Mouse (Mus musculus) megakaryocyte, embryonic 14.5 days (primary cell): ENCODE measurements around the gene Dgcr8. TPM values are rescaled to one million over a fixed set of nuclear protein-coding genes. Genes with fewer than 3 reads are reported as not detected.

Experiments used
- H3K27me3 ChIP-seq: replicated peaks from 2 replicates; pipeline ENCODE3; 2012; ENCODE audit warnings: inconsistent platforms
- H3K36me3 ChIP-seq: replicated peaks from 2 replicates; pipeline ENCODE3; 2012; ENCODE audit warnings: low read length, inconsistent platforms, mixed read lengths
- H3K4me1 ChIP-seq: 2 replicates; pipeline ENCODE4 v1.6.1; 2012; ENCODE audit warnings: inconsistent platforms
- H3K4me3 ChIP-seq: replicated peaks from 2 replicates; pipeline ENCODE3; 2012; ENCODE audit warnings: moderate library complexity, mild to moderate bottlenecking, inconsistent platforms
- H3K9me3 ChIP-seq: 2 replicates; pipeline ENCODE4 v1.6.1; 2012; ENCODE audit warnings: inconsistent platforms
- FLI1 ChIP-seq: IDR thresholded peaks from 2 replicates; pipeline ENCODE4 v1.6.1; 2012; ENCODE audit warnings: low read length, inconsistent platforms, mixed read lengths
- GATA1 ChIP-seq: IDR thresholded peaks from 3 replicates; pipeline ENCODE4 v1.6.1; 2012; ENCODE audit warnings: mixed read lengths, low read length, inconsistent platforms, borderline replicate concordance
- polyA plus RNA-seq: library from polyadenylated mRNA; stranded (reverse); fragments of >175 nt; gene quantifications from 2 replicates; pipeline ENCODE4 v1.2.3, GENCODE M21; 2012; ENCODE audit warnings: low replicate concordance; ENCODE audit not compliant: insufficient read depth

Gene Dgcr8
- 0.77 and 2.5 TPM in 2 replicates for polyA plus RNA-seq

DNA sequence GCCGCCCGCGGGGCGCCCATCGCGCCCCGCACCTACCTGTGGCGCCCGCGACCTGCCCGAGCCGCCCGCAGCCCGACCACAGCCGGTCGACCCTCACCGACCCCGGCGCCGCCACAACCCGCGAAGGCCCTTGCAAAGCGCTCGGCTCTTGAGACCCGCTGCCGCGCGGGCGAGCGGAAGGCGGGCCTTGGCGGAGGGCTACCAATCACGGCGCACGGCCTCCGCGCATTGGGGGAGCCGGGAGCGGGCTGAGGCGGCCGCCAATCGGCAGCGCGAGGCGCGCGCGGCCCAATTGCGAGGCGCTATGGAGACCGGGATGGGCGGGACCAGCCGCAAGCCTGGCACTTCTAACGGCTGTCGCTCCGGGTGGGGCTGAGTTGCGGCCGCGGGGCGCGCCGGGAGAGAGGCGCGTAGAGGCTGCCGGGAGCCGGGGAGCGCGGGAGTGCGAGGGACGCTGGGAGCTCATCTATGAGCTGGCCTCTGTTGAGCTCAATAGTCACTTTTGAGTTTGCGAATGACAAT, at the start of gene Dgcr8:
Gene Dgcr8, minus strand, starts transcription at position 180 of the 522 bp plus-strand sequence.
- Histone ChIP-seq H3K4me1 (peaks cover 38% of the 10 kb centered on the region), H3K27me3 (no peaks in the 10 kb centered on the region)
- TF ChIP-seq GATA1 = no peak
- TF ChIP-seq FLI1 = no peak

DNA sequence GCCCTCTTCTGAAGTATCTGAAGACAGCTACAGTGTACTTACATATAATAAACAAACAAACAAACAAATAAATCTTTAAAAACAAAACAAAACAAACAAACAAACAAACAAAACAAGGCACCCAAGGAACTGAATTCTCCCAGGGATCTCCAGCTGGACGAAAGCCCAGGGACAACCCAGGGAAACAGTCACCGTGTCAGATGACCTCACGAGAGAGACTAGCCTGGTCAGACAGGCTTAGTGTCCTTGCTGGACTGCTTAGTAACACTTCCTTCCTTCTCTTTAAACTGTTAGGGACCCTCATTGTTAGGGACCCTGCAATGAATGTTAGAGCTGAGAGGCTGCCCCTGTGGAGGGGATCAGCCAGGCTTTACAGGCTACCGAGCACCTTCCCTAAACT, 48.2 kb upstream of the Dgcr8 start:
- Histone ChIP-seq H3K27me3 (no peaks in the 10 kb centered on the region), H3K36me3 (peaks cover 86% of the 10 kb centered on the region), H3K4me1 (peaks cover 61% of the 10 kb centered on the region), H3K4me3 (no peak overlapping the region), H3K9me3 (peaks cover 9% of the 10 kb centered on the region; the same call in 1 of the 2 replicates)
- TF ChIP-seq FLI1 (no peak), GATA1 (no peak)

More for the DNA sequence above, at the start of gene Dgcr8:
- peaks cover 26% of the 10 kb centered on the region for H3K36me3 ChIP-seq
- no peaks in the 10 kb centered on the region for H3K9me3 ChIP-seq
- H3K4me3 ChIP-seq = peak within 1 kb of the TSS; percentile 95

DNA sequence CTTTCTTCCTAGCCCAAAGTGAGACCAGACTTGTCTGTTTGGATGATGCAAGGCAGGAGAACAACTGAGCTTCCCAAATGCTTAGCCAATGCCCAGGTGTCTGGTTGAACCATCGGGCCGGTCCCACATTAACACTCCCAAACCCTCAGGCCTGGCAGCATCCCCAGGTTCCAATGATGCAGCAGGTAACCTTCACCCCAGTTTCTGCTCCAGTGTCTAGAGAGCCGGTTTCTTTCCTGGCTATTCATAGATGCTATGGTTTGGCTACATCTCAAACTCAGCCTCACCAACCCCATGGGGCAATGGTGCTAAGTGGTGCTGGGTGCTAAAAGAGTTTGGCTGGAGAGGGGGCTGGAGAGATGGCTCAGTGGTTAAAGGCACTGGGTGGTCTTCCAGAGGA, 46.9 kb upstream of the Dgcr8 start:
- TF ChIP-seq GATA1 (no peak), FLI1 (no peak)
- H3K36me3 ChIP-seq = peaks cover 91% of the 10 kb centered on the region
- peaks cover 52% of the 10 kb centered on the region for H3K4me1 ChIP-seq
- H3K27me3 ChIP-seq = no peaks in the 10 kb centered on the region
- H3K9me3 ChIP-seq = peaks cover 9% of the 10 kb centered on the region; the same call in 1 of the 2 replicates
- H3K4me3 ChIP-seq = no peak overlapping the region

DNA sequence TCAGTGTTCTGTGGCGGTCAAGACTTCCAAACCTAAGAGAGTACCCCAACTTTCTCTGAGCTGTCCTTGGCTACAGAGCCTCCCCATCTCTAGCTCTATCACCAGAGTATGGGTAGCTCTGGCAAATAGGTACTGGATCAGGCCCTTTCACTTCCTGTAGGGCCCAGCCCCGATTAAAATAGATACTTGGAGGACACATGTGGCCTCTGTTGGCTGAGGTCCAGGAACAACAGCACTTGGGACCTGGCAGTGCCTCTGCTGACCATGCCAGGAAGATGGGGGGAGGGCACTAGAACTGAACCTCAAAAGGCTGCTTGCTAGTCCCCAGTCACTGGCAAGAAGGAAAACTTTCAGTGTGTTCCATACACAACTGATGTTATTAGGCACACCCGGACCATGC, 44.9 kb upstream of the Dgcr8 start:
- TF ChIP-seq GATA1 (no peak), FLI1 (no peak)
- Histone ChIP-seq H3K9me3 (peaks cover 9% of the 10 kb centered on the region; the same call in 1 of the 2 replicates), H3K36me3 (peaks cover 95% of the 10 kb centered on the region), H3K4me1 (peaks cover 54% of the 10 kb centered on the region), H3K27me3 (no peaks in the 10 kb centered on the region), H3K4me3 (no peak overlapping the region)

DNA sequence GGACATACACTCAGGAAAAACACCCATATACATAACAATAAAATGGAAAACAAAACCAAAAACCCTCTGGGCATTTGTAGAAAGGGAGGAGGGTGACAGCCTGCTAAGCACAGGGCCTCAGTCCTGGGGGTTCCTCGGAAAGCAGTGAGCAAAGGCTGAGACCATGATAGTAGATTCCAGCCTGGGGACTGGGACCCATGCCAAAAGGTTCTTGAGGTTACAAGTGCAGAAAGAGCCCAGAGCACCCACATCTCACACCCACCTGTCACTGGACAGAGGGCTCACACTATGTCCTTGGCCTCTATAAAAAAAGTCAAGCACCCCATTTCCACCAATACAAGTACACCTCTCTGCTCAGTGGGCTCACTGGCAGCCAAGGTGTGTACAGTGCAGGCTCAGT, 39.5 kb upstream of the Dgcr8 start:
- Histone ChIP-seq H3K9me3 (no peaks in the 10 kb centered on the region), H3K4me3 (no peak overlapping the region), H3K4me1 (peaks cover 54% of the 10 kb centered on the region), H3K36me3 (peaks cover 91% of the 10 kb centered on the region), H3K27me3 (no peaks in the 10 kb centered on the region)
- no peak for TF ChIP-seq GATA1
- no peak for TF ChIP-seq FLI1

DNA sequence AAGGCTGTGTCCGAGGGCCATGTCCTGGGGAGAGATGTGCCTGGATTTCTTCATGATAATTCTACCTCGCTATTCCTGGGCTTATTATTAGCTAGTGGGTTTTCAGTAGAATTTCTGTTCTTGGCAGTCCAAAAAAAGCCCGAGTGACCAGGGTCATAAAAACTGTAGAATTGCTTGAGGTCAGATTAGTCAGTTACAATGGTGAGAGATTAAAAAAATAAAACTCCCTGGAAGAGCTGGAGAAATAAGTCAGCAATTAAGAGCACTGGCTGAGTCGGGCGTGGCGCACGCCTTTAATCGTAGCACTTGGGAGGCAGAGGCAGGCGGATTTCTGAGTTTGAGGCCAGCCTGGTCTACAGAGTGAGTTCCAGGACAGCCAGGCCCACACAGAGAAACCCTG, 38.9 kb upstream of the Dgcr8 start:
- Histone ChIP-seq H3K36me3 (peaks cover 91% of the 10 kb centered on the region), H3K27me3 (no peaks in the 10 kb centered on the region), H3K9me3 (no peaks in the 10 kb centered on the region), H3K4me3 (no peak overlapping the region), H3K4me1 (peaks cover 52% of the 10 kb centered on the region)
- no peak for TF ChIP-seq GATA1
- no peak for TF ChIP-seq FLI1

DNA sequence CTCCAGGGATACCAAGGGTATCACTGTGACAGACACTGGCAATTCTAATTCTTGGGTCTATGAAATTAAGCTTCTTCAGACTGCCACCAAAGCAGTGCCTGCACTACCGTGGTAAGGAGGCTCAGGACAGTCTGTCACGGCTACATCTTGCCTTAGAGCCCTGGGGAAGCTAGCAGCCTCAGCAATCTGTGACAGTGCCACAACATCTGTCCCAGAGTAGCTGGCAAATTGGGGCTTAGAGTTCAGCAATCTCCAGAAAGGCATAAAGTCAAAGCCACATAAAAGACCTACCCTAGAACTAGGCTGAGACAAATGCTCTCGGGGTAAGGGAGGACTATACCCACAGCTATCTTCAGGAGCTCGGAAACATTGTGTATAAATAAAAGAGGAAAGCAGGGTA, 36.7 kb upstream of the Dgcr8 start:
- TF ChIP-seq GATA1 (no peak), FLI1 (no peak)

DNA sequence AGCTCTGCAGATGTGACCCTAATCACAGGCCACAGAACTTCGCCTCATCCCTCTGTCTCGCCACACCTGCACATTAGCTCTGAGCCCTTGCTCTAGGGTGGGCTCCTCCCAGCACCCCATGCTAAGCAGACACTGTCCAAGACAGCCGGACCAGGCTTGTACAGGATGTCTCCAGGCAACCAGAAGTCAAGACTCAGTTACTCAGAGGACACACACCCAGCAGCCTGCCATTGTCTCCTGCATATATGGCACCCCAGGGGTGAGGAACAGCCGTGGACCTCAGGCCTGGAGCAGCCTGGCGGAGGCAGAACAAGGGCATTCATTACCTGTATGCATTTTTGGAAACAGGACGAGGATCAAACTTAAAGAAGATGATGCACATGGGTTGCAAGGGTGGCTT, 35.0 kb upstream of the Dgcr8 start:
- Histone ChIP-seq H3K4me1 (peaks cover 32% of the 10 kb centered on the region), H3K27me3 (no peaks in the 10 kb centered on the region), H3K36me3 (peaks cover 91% of the 10 kb centered on the region), H3K9me3 (no peaks in the 10 kb centered on the region), H3K4me3 (no peak overlapping the region)
- TF ChIP-seq GATA1 = no peak
- no peak for TF ChIP-seq FLI1

More for the DNA sequence above, 36.7 kb upstream of the Dgcr8 start:
- no peaks in the 10 kb centered on the region for H3K27me3 ChIP-seq
- peaks cover 92% of the 10 kb centered on the region for H3K36me3 ChIP-seq
- peaks cover 49% of the 10 kb centered on the region for H3K4me1 ChIP-seq
- no peak overlapping the region for H3K4me3 ChIP-seq
- no peaks in the 10 kb centered on the region for H3K9me3 ChIP-seq

DNA sequence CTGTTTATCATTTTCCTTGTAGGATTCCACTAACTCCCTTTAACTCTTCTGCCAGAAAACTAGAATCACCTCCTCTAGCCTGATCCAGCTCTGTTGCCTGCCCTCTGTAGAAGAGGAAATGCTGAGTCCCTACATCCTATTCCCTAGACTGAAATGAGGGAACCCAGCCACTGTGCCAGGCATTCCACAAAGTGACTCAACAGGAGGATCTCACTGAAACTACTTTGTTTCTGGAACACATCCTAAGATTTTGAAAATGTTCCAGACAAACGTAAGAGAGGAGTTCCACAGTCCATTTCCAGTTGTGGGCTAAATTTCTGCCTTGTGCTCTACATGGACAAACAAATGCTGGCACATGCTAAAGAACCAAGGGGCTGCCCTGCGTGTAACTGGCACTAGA, 34.4 kb upstream of the Dgcr8 start:
- H3K27me3 ChIP-seq = no peaks in the 10 kb centered on the region
- TF ChIP-seq FLI1 (no peak), GATA1 (no peak)
- H3K4me3 ChIP-seq = no peak overlapping the region
- peaks cover 27% of the 10 kb centered on the region for H3K4me1 ChIP-seq
- no peaks in the 10 kb centered on the region for H3K9me3 ChIP-seq
- peaks cover 91% of the 10 kb centered on the region for H3K36me3 ChIP-seq

DNA sequence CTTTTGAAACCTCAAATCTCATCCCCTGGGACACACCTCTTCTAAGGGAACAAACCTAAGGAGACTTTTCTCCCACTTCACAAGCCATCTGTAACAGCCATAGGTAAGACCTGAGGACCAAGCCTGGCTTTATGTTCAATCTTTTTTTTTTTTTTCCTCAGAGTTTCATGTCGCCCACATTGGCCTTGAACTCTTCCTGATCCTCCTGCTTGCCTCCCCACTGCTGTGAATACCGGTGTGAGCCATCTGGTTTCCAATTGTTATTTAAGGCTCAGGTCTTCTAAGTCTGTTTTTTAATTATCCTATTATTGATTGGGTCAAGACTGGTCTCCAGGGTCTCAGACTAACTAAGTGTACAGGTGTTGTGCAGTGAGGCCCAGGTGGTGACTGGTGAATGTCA, 32.4 kb upstream of the Dgcr8 start:
- TF ChIP-seq FLI1 = no peak
- TF ChIP-seq GATA1 = no peak
- peaks cover 95% of the 10 kb centered on the region for H3K36me3 ChIP-seq

More for the DNA sequence above, 32.4 kb upstream of the Dgcr8 start:
- Histone ChIP-seq H3K4me1 (peaks cover 15% of the 10 kb centered on the region; the same call in 1 of the 2 replicates), H3K9me3 (no peaks in the 10 kb centered on the region), H3K4me3 (no peak overlapping the region), H3K27me3 (no peaks in the 10 kb centered on the region)
